8 mouse cellular contexts compared by ENCODE assay signal in genomic region chr6:47919646-47920446, GRCm38 (mm10). TPM values are rescaled to one million over a fixed set of nuclear protein-coding genes. Genes with fewer than 3 reads are reported as not detected.
DNase-seq lines count a peak whose midpoint lies in the region; ATAC-seq and TF ChIP-seq lines count a peak whose summit lies in the region.

No protein-coding gene starts in this region.

- no peaks in the 10 kb centered on the region for H3K36me3 ChIP-seq in lung, embryonic 14.5 days (ENCODE audit: insufficient read depth)
- H3K36me3 ChIP-seq in limb, embryonic 13.5 days: no peaks in the 10 kb centered on the region
- no peaks in the 10 kb centered on the region for H3K36me3 ChIP-seq in small intestine, adult 2 months (ENCODE audit: control insufficient read depth, insufficient read depth, low read length)

- no peak for DNase-seq in lung, embryonic 14.5 days
- no peak for DNase-seq in lung, postnatal 14 days
- DNase-seq in frontal cortex, adult 2 months (ENCODE audit: extremely low spot score in 1 of 2, low spot score in 1 of 2): no peak
- no peak for DNase-seq in urinary bladder, postnatal 25 days (ENCODE audit: low spot score)
- no peak for DNase-seq in left cerebral cortex, postnatal 36 days (ENCODE audit: low spot score in 2 of 2)

- peaks cover 7% of the 10 kb centered on the region; the same call in 1 of the 2 replicates for H3K4me1 ChIP-seq in lung, embryonic 14.5 days (ENCODE audit: insufficient read depth)
- H3K4me1 ChIP-seq in limb, embryonic 13.5 days: peaks cover 19% of the 10 kb centered on the region
- peaks cover 15% of the 10 kb centered on the region; the same call in 1 of the 2 replicates for H3K4me1 ChIP-seq in small intestine, adult 2 months (ENCODE audit: control insufficient read depth, insufficient read depth, insufficient read length, low read length)

- ATAC-seq in lung, embryonic 14.5 days (ENCODE audit: insufficient read depth): no peak
- peak; percentile 38 for ATAC-seq in erythroblast, adult 5-6 weeks (replicated peaks; ENCODE audit: low FRiP score, poor library complexity, severe bottlenecking)
- ATAC-seq in limb, embryonic 13.5 days (ENCODE audit: low FRiP score, low read depth): peak; percentile 50

- TF ChIP-seq CTCF in lung, embryonic 14.5 days (IDR thresholded peaks at IDR 0.05; ENCODE audit: low read depth): no peak
- no peak for TF ChIP-seq CTCF in small intestine, adult 2 months (IDR thresholded peaks at IDR 0.05; ENCODE audit: extremely low read depth, insufficient read length, insufficient replicate concordance, low read depth, low read length)

- H3K4me2 ChIP-seq in lung, embryonic 14.5 days: peak overlapping the region; percentile 84
- peak overlapping the region; percentile 85 for H3K4me2 ChIP-seq in limb, embryonic 13.5 days (replicated peaks)

- H3K4me3 ChIP-seq in lung, embryonic 14.5 days (ENCODE audit: low read depth, low read length): peak overlapping the region; percentile 84
- H3K4me3 ChIP-seq in limb, embryonic 13.5 days: peak overlapping the region; percentile 85
- H3K4me3 ChIP-seq in small intestine, adult 2 months (ENCODE audit: low read depth, low read length): peak overlapping the region; percentile 94; the same call in 1 of the 2 replicates

- peak overlapping the region; percentile 86 for H3K9ac ChIP-seq in lung, embryonic 14.5 days
- peak overlapping the region; percentile 91 for H3K9ac ChIP-seq in limb, embryonic 13.5 days

- TF ChIP-seq POLR2A in small intestine, adult 2 months (IDR thresholded peaks at IDR 0.05; ENCODE audit: low read depth, low read length): no peak

- peak overlapping the region; percentile 97 for H3K27ac ChIP-seq in lung, embryonic 14.5 days (ENCODE audit: low read depth)
- H3K27ac ChIP-seq in limb, embryonic 13.5 days: peak overlapping the region; percentile 48; the same call in 1 of the 2 replicates
- no peak overlapping the region for H3K27ac ChIP-seq in small intestine, adult 2 months (ENCODE audit: insufficient read depth, low read depth, low read length)

- H3K9me3 ChIP-seq in lung, embryonic 14.5 days (ENCODE audit: low read depth, low read length): no peaks in the 10 kb centered on the region
- no peaks in the 10 kb centered on the region for H3K9me3 ChIP-seq in limb, embryonic 13.5 days

- 27% methylated on average over 11 of the region's 11 CpGs for WGBS in lung, embryonic 14.5 days
- 27% methylated on average over 11 of the region's 11 CpGs for WGBS in limb, embryonic 13.5 days
- WGBS in small intestine, adult 2 months: 27% methylated on average over 11 of the region's 11 CpGs

- H3K27me3 ChIP-seq in lung, embryonic 14.5 days (ENCODE audit: insufficient read depth, low read length): no peaks in the 10 kb centered on the region
- H3K27me3 ChIP-seq in limb, embryonic 13.5 days: no peaks in the 10 kb centered on the region
- H3K27me3 ChIP-seq in small intestine, adult 2 months (ENCODE audit: control insufficient read depth, insufficient read depth, low read length): no peaks in the 10 kb centered on the region

- intact Hi-C loops in left cerebral cortex, postnatal 36 days (cut with DNase I): loop anchor here (5.0 kb wide), 1 partner anchor 43 kb away; the partner anchor contains the start of gene Zfp282

RNA-seq across cellular contexts. Expression of gene Zfp212, which starts 0.4 kb away (rescaled TPM):
- 14.9 and 16.2 TPM in 2 replicates for polyA plus RNA-seq in lung, embryonic 14.5 days (2014; fragmentation: Nextera tagmentation; extraction: Ambion mirVana)
- 2.3 and 5.2 TPM in 2 replicates for total RNA-seq in erythroblast, adult 5-6 weeks (2015; ENCODE audit: low replicate concordance)
- total RNA-seq in erythroblast, adult 5-6 weeks (2017; ENCODE audit: low replicate concordance): 3.4 and 3.6 TPM in 2 replicates
- 21.4 and 23.2 TPM in 2 replicates for polyA plus RNA-seq in limb, embryonic 13.5 days (2015; fragmentation: Nextera tagmentation; extraction: Ambion mirVana)
- 2.3 and 5.7 TPM in 2 replicates for polyA plus RNA-seq in small intestine, adult 2 months (2012; rRNA removed)
- 10.5 and 12.9 TPM in 2 replicates for polyA plus RNA-seq in frontal cortex, adult 2 months (2012; rRNA removed)
- total RNA-seq in left cerebral cortex, postnatal 36 days (2021): 10 to 100 TPM; 16.6 to 19.5 TPM

RNA-seq across cellular contexts. Expression of gene Zfp956, which starts 33.3 kb away (rescaled TPM):
- polyA plus RNA-seq in lung, embryonic 14.5 days (2014; fragmentation: Nextera tagmentation; extraction: Ambion mirVana): 8.4 and 8.6 TPM in 2 replicates
- 0.19 and 1.0 TPM in 2 replicates for total RNA-seq in erythroblast, adult 5-6 weeks (2015; ENCODE audit: low replicate concordance)
- 0.98 and 1.8 TPM in 2 replicates for total RNA-seq in erythroblast, adult 5-6 weeks (2017; ENCODE audit: low replicate concordance)
- 13.4 and 17.5 TPM in 2 replicates for polyA plus RNA-seq in limb, embryonic 13.5 days (2015; fragmentation: Nextera tagmentation; extraction: Ambion mirVana)
- polyA plus RNA-seq in small intestine, adult 2 months (2012; rRNA removed): 5.1 and 6.9 TPM in 2 replicates
- 28.6 and 34.0 TPM in 2 replicates for polyA plus RNA-seq in frontal cortex, adult 2 months (2012; rRNA removed)
- 10 to 100 TPM; 19.8 to 20.8 TPM for total RNA-seq in left cerebral cortex, postnatal 36 days (2021)

RNA-seq across cellular contexts. Expression of gene Zfp282, which starts 42.8 kb away (rescaled TPM):
- polyA plus RNA-seq in lung, embryonic 14.5 days (2014; fragmentation: Nextera tagmentation; extraction: Ambion mirVana): 15.6 and 17.4 TPM in 2 replicates
- total RNA-seq in erythroblast, adult 5-6 weeks (2015; ENCODE audit: low replicate concordance): 0.38 and 0.63 TPM in 2 replicates
- 1.2 and 1.3 TPM in 2 replicates for total RNA-seq in erythroblast, adult 5-6 weeks (2017; ENCODE audit: low replicate concordance)
- 21.6 and 22.4 TPM in 2 replicates for polyA plus RNA-seq in limb, embryonic 13.5 days (2015; fragmentation: Nextera tagmentation; extraction: Ambion mirVana)
- 2.8 and 5.9 TPM in 2 replicates for polyA plus RNA-seq in small intestine, adult 2 months (2012; rRNA removed)
- 11.2 and 11.5 TPM in 2 replicates for polyA plus RNA-seq in frontal cortex, adult 2 months (2012; rRNA removed)
- 10 to 100 TPM; 14.0 to 14.8 TPM for total RNA-seq in left cerebral cortex, postnatal 36 days (2021)
